Mouse (Mus musculus) forebrain, embryonic 15.5 days (tissue): ENCODE measurements around the gene Nlk. TPM values are rescaled to one million over a fixed set of nuclear protein-coding genes. Genes with fewer than 3 reads are reported as not detected.

Experiments used
- ATAC-seq: fragments of 200-750 bp; cut with Nextera tagmentation; replicated peaks from 2 replicates; pipeline ENCODE4 v1.8.0; 2017; ENCODE audit warnings: mild to moderate bottlenecking, moderate TSS enrichment, moderate library complexity
- H3K27ac ChIP-seq: fragments of 300-500 bp; sonication (generic); replicated peaks from 2 replicates; pipeline ENCODE4 v1.5.1; 2015; ENCODE audit warnings: mild to moderate bottlenecking, inconsistent platforms
- H3K27me3 ChIP-seq: fragments of 300-500 bp; sonication (generic); 2 replicates; pipeline ENCODE4 v1.6.1; 2015; ENCODE audit warnings: inconsistent platforms
- H3K36me3 ChIP-seq: fragments of 300-500 bp; sonication (generic); 2 replicates; pipeline ENCODE4 v1.6.1; 2015; ENCODE audit warnings: mild to moderate bottlenecking, inconsistent platforms
- H3K4me1 ChIP-seq: fragments of 300-500 bp; sonication (generic); 2 replicates; pipeline ENCODE4 v1.6.1; 2015; ENCODE audit warnings: inconsistent platforms
- H3K4me2 ChIP-seq: fragments of 300-500 bp; sonication (generic); replicated peaks from 2 replicates; pipeline ENCODE4 v1.6.1; 2015; ENCODE audit warnings: mild to moderate bottlenecking, inconsistent platforms
- H3K4me3 ChIP-seq: fragments of 300-500 bp; sonication (generic); 2 replicates; pipeline ENCODE4 v1.5.1; 2015; ENCODE audit warnings: mild to moderate bottlenecking, inconsistent platforms
- H3K9ac ChIP-seq: fragments of 300-500 bp; sonication (generic); replicated peaks from 2 replicates; pipeline ENCODE4 v1.6.1; 2015; ENCODE audit warnings: mild to moderate bottlenecking, inconsistent platforms
- H3K9me3 ChIP-seq: fragments of 300-500 bp; sonication (generic); 2 replicates; pipeline ENCODE4 v1.6.1; 2016; ENCODE audit warnings: inconsistent platforms
- WGBS: fragments of 180-500 bp; shearing (Covaris S2); methylation state at CpG from one replicate; pipeline ENCODE4 v1.1.7; 2015; ENCODE audit warnings: mixed read lengths; 5-methylcytosine and 5-hydroxymethylcytosine counted together
- polyA plus RNA-seq: library from polyadenylated mRNA; unstranded; fragments of >200 nt; fragmentation: Nextera tagmentation; extraction: Ambion mirVana; gene quantifications from 2 replicates; pipeline ENCODE4 v1.2.1, GENCODE M21; 2015

Gene Nlk
- 31.8 and 31.9 TPM in 2 replicates for polyA plus RNA-seq

GRCm38 (mm10) chr11:78696777-78697752 is at the start of gene Nlk:
Gene Nlk (minus strand): TSS chr11:78697373.
- Histone ChIP-seq H3K27me3 (no peaks in the 10 kb centered on the region), H3K27ac (peak within 1 kb of the TSS; percentile 93), H3K4me1 (peaks cover 46% of the 10 kb centered on the region), H3K36me3 (no peaks in the 10 kb centered on the region), H3K9me3 (no peaks in the 10 kb centered on the region), H3K4me2 (peak within 1 kb of the TSS; percentile 56), H3K4me3 (peak within 1 kb of the TSS; percentile 85), H3K9ac (peak within 1 kb of the TSS; percentile 81)
- peak; percentile 99 for ATAC-seq
- under 1% methylated on average over 58 of the region's 65 CpGs for WGBS

GRCm38 (mm10) chr11:78746264-78746663 is 49.1 kb upstream of the Nlk start:
- no peak for ATAC-seq
- Histone ChIP-seq H3K4me1 (peaks cover 29% of the 10 kb centered on the region), H3K4me3 (no peak overlapping the region), H3K9me3 (no peaks in the 10 kb centered on the region), H3K4me2 (no peak overlapping the region), H3K9ac (no peak overlapping the region), H3K27ac (no peak overlapping the region), H3K36me3 (0 out of 2 replicates have a peak, but pooled peaks cover 3% of the 10 kb centered on the region), H3K27me3 (no peaks in the 10 kb centered on the region)
- 88% methylated on average over 7 of the region's 7 CpGs for WGBS

- H3K9me3 ChIP-seq: no peaks in the 10 kb centered on the region
- H3K4me2 ChIP-seq: no peak overlapping the region
- H3K9ac ChIP-seq: no peak overlapping the region
- H3K36me3 ChIP-seq: 0 out of 2 replicates have a peak, but pooled peaks cover 3% of the 10 kb centered on the region
- no peaks in the 10 kb centered on the region for H3K27me3 ChIP-seq
- ATAC-seq: no peak
- 68% methylated on average over 4 of the region's 4 CpGs for WGBS
- no peak overlapping the region for H3K27ac ChIP-seq
- H3K4me1 ChIP-seq: peaks cover 21% of the 10 kb centered on the region
- no peak overlapping the region for H3K4me3 ChIP-seq
These were observed 48.3 kb upstream of the Nlk start for GRCm38 (mm10) chr11:78745475-78745874.

- Histone ChIP-seq H3K9ac (no peak overlapping the region), H3K27ac (peak overlapping the region; percentile 64), H3K36me3 (no peaks in the 10 kb centered on the region), H3K27me3 (no peaks in the 10 kb centered on the region), H3K4me1 (peaks cover 23% of the 10 kb centered on the region), H3K4me3 (no peak overlapping the region), H3K9me3 (no peaks in the 10 kb centered on the region), H3K4me2 (no peak overlapping the region)
- 50% methylated on average over 3 of the region's 3 CpGs for WGBS
- ATAC-seq: no peak
These were observed 45.3 kb upstream of the Nlk start for GRCm38 (mm10) chr11:78742461-78742860.

GRCm38 (mm10) chr11:78741958-78742357 is 44.8 kb upstream of the Nlk start:
- H3K27ac ChIP-seq: peak overlapping the region; percentile 64
- 11% methylated on average over 7 of the region's 7 CpGs for WGBS
- H3K27me3 ChIP-seq: no peaks in the 10 kb centered on the region
- no peaks in the 10 kb centered on the region for H3K9me3 ChIP-seq
- no peak overlapping the region for H3K4me2 ChIP-seq
- peak; percentile 72 for ATAC-seq
- no peak overlapping the region for H3K4me3 ChIP-seq
- H3K36me3 ChIP-seq: no peaks in the 10 kb centered on the region
- peaks cover 28% of the 10 kb centered on the region for H3K4me1 ChIP-seq
- H3K9ac ChIP-seq: no peak overlapping the region

GRCm38 (mm10) chr11:78739361-78739760 is 42.2 kb upstream of the Nlk start:
- Histone ChIP-seq H3K4me1 (peaks cover 30% of the 10 kb centered on the region), H3K27me3 (no peaks in the 10 kb centered on the region), H3K27ac (no peak overlapping the region), H3K9me3 (no peaks in the 10 kb centered on the region), H3K36me3 (no peaks in the 10 kb centered on the region), H3K9ac (no peak overlapping the region), H3K4me3 (no peak overlapping the region), H3K4me2 (no peak overlapping the region)
- ATAC-seq: no peak

- Histone ChIP-seq H3K4me2 (no peak overlapping the region), H3K27ac (peak overlapping the region; percentile 31; the same call in 1 of the 2 replicates)
These were observed 39.8 kb upstream of the Nlk start for GRCm38 (mm10) chr11:78736877-78737408.

GRCm38 (mm10) chr11:78735168-78735567 is 38.0 kb upstream of the Nlk start:
- Histone ChIP-seq H3K4me2 (no peak overlapping the region), H3K4me1 (peaks cover 11% of the 10 kb centered on the region), H3K9ac (no peak overlapping the region), H3K27ac (no peak overlapping the region), H3K27me3 (no peaks in the 10 kb centered on the region), H3K4me3 (no peak overlapping the region), H3K36me3 (no peaks in the 10 kb centered on the region), H3K9me3 (no peaks in the 10 kb centered on the region)
- no peak for ATAC-seq
- 91% methylated on average over 1 of the region's 1 CpGs for WGBS

More at GRCm38 (mm10) chr11:78736877-78737408, 39.8 kb upstream of the Nlk start:
- Histone ChIP-seq H3K36me3 (no peaks in the 10 kb centered on the region), H3K4me3 (no peak overlapping the region), H3K9ac (no peak overlapping the region), H3K9me3 (no peaks in the 10 kb centered on the region), H3K4me1 (peaks cover 16% of the 10 kb centered on the region), H3K27me3 (no peaks in the 10 kb centered on the region)
- 22% methylated on average over 3 of the region's 3 CpGs for WGBS
- ATAC-seq: peak; percentile 74

- peaks cover 9% of the 10 kb centered on the region for H3K4me1 ChIP-seq
- H3K9me3 ChIP-seq: no peaks in the 10 kb centered on the region
- H3K4me2 ChIP-seq: no peak overlapping the region
- ATAC-seq: no peak
- H3K9ac ChIP-seq: no peak overlapping the region
- H3K27me3 ChIP-seq: no peaks in the 10 kb centered on the region
- 90% methylated on average over 6 of the region's 6 CpGs for WGBS
- H3K4me3 ChIP-seq: no peak overlapping the region
- H3K27ac ChIP-seq: no peak overlapping the region
- H3K36me3 ChIP-seq: no peaks in the 10 kb centered on the region
These were observed 35.4 kb upstream of the Nlk start for GRCm38 (mm10) chr11:78732619-78733018.

- Histone ChIP-seq H3K36me3 (no peaks in the 10 kb centered on the region), H3K4me3 (no peak overlapping the region), H3K9me3 (no peaks in the 10 kb centered on the region), H3K27me3 (no peaks in the 10 kb centered on the region), H3K9ac (no peak overlapping the region), H3K4me1 (no peaks in the 10 kb centered on the region), H3K4me2 (no peak overlapping the region), H3K27ac (no peak overlapping the region)
- ATAC-seq: no peak
- WGBS: 33% methylated on average over 2 of the region's 2 CpGs
These were observed 33.7 kb upstream of the Nlk start for GRCm38 (mm10) chr11:78730902-78731301.

- H3K27ac ChIP-seq: no peak overlapping the region
- no peaks in the 10 kb centered on the region for H3K36me3 ChIP-seq
- H3K9ac ChIP-seq: no peak overlapping the region
- no peaks in the 10 kb centered on the region for H3K27me3 ChIP-seq
- ATAC-seq: no peak
- WGBS: 69% methylated on average over 4 of the region's 4 CpGs
- H3K4me2 ChIP-seq: no peak overlapping the region
- H3K4me1 ChIP-seq: no peaks in the 10 kb centered on the region
- H3K4me3 ChIP-seq: no peak overlapping the region
- H3K9me3 ChIP-seq: no peaks in the 10 kb centered on the region
These were observed 30.9 kb upstream of the Nlk start for GRCm38 (mm10) chr11:78728041-78728440.

GRCm38 (mm10) chr11:78726366-78726765 is 29.2 kb upstream of the Nlk start:
- no peak for ATAC-seq
- WGBS: 87% methylated on average over 3 of the region's 3 CpGs

More at GRCm38 (mm10) chr11:78726366-78726765, 29.2 kb upstream of the Nlk start:
- Histone ChIP-seq H3K27ac (no peak overlapping the region), H3K27me3 (no peaks in the 10 kb centered on the region), H3K9ac (no peak overlapping the region), H3K4me1 (no peaks in the 10 kb centered on the region), H3K4me2 (no peak overlapping the region), H3K36me3 (no peaks in the 10 kb centered on the region), H3K4me3 (no peak overlapping the region), H3K9me3 (no peaks in the 10 kb centered on the region)
